Mouse (Mus musculus) hindbrain, embryonic 12.5 days (tissue): Measurements from ENCODE around the gene Slc36a3. TPM values are rescaled to one million over a fixed set of nuclear protein-coding genes. Genes with fewer than 3 reads are reported as not detected.

Experiments used
- ATAC-seq: fragments of 200-750 bp; cut with Nextera tagmentation; 2 replicates; pipeline ENCODE4 v1.8.0; 2017; ENCODE audit warnings: moderate TSS enrichment; ENCODE audit not compliant: low FRiP score
- H3K27ac ChIP-seq: fragments of 300-500 bp; sonication (generic); 2 replicates; pipeline ENCODE4 v1.5.1; 2016; ENCODE audit warnings: mild to moderate bottlenecking
- H3K27me3 ChIP-seq: fragments of 300-500 bp; sonication (generic); 2 replicates; pipeline ENCODE4 v1.6.1; 2016; ENCODE audit warnings: mild to moderate bottlenecking
- H3K36me3 ChIP-seq: fragments of 300-500 bp; sonication (generic); 2 replicates; pipeline ENCODE4 v1.6.1; 2016; ENCODE audit warnings: mild to moderate bottlenecking
- H3K4me1 ChIP-seq: fragments of 300-500 bp; sonication (generic); 2 replicates; pipeline ENCODE4 v1.6.1; 2016
- H3K4me2 ChIP-seq: fragments of 300-500 bp; sonication (generic); replicated peaks from 2 replicates; pipeline ENCODE4 v1.6.1; 2016; ENCODE audit warnings: mild to moderate bottlenecking
- H3K4me3 ChIP-seq: fragments of 300-500 bp; sonication (generic); 2 replicates; pipeline ENCODE4 v1.5.1; 2016; ENCODE audit warnings: mild to moderate bottlenecking
- H3K9ac ChIP-seq: fragments of 300-500 bp; sonication (generic); 2 replicates; pipeline ENCODE4 v1.6.1; 2016; ENCODE audit warnings: mild to moderate bottlenecking, moderate library complexity
- H3K9me3 ChIP-seq: fragments of 300-500 bp; sonication (generic); replicated peaks from 2 replicates; pipeline ENCODE4 v1.6.1; 2016; ENCODE audit warnings: mild to moderate bottlenecking
- WGBS: fragments of 180-500 bp; shearing (Covaris S2); methylation state at CpG from one replicate; pipeline ENCODE4 v1.1.7; 2016; 5-methylcytosine and 5-hydroxymethylcytosine counted together
- polyA plus RNA-seq: library from polyadenylated mRNA; unstranded; fragments of >200 nt; fragmentation: Nextera tagmentation; extraction: Ambion mirVana; gene quantifications from 2 replicates; pipeline ENCODE4 v1.2.1, GENCODE M21; 2016

Gene Slc36a3
- polyA plus RNA-seq, 1 experiment from 2014 or later, result not detected

DNA sequence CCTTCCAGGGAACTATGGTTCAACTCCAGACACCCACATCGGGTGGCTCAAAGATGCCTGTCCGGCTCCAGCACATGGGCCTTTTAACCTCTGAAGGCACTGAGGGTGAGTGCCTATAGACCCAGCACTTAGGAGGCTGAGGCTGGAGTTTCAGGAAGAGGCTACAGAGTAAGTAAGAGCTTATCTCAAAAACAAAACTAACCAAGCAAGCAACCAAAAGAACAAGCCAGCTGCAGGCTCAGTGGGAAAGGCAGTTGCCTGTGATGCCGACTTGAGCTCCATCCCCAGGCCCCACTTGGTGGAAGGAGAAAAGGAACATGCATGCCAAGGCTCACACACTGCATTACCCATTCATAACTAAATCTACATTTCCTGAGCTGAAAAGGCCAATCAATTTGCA, 73.0 kb downstream of the Slc36a3 start:
- WGBS, result 43% methylated on average over 3 of the region's 3 CpGs
- Histone ChIP-seq H3K4me1 (peaks cover 10% of the 10 kb centered on the region), H3K9ac (no peak overlapping the region), H3K4me2 (peak overlapping the region; percentile 88), H3K4me3 (no peak overlapping the region), H3K36me3 (no peaks in the 10 kb centered on the region), H3K9me3 (no peaks in the 10 kb centered on the region), H3K27ac (no peak overlapping the region), H3K27me3 (peaks cover 24% of the 10 kb centered on the region)
- no peak for ATAC-seq

DNA sequence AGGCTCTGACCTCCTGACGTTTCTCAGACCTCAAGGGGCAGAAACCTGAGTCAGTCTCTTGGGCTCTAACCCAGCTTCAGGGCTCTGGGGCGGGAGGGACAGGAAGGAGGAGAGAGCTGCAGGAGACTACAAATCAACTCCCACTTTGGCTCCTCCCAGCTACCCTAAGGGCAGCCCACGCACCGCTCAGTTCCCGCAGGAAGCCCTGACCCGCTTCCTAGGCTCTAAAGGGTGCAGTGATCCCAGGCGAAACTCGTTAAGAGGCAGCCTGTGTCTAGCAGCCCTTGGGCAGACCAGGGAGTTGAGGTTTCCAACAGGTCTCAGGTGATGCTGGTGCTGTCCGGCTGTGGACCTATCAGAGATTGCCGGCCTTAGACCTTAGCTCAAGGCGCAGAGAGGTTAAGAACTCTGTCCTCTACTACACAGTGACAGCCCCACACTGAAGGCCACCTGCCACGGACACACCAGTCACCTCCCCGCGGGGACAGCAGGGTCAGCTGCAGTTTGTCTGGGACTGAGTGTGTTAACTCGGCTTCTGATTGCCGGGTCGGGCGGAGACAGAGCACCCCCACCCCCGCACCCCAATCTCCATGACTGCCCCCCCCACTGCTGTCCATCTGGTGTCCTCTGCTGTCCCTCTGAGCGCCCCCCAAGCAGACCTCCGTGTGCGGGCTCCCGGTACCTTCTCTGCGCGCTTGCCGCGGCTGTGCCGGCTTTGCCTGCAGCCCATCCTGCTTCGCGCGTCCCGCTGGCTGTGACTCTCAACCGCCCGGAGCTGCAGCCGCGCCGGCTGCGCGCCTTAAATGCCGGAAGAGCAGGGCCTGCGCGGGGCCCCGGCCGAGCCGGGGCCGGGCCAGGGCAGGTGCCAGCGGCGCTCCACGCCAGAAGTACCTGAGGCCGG, 73.9 kb downstream of the Slc36a3 start, which contains the start of gene Ccdc69:
Ccdc69 (minus strand) TSS at position 801 of the 901 bp plus-strand sequence.
- Histone ChIP-seq H3K4me2 (peak within 1 kb of the TSS; percentile 88), H3K9me3 (no peaks in the 10 kb centered on the region), H3K27me3 (peaks cover 24% of the 10 kb centered on the region), H3K36me3 (no peaks in the 10 kb centered on the region), H3K4me3 (peak within 1 kb of the TSS; percentile 41), H3K27ac (no peak within 1 kb of the TSS), H3K4me1 (peaks cover 10% of the 10 kb centered on the region), H3K9ac (peak within 1 kb of the TSS; percentile 51)
- peak; percentile 64; the same call in 1 of the 2 replicates for ATAC-seq
- WGBS, result under 1% methylated on average over 50 of the region's 50 CpGs

DNA sequence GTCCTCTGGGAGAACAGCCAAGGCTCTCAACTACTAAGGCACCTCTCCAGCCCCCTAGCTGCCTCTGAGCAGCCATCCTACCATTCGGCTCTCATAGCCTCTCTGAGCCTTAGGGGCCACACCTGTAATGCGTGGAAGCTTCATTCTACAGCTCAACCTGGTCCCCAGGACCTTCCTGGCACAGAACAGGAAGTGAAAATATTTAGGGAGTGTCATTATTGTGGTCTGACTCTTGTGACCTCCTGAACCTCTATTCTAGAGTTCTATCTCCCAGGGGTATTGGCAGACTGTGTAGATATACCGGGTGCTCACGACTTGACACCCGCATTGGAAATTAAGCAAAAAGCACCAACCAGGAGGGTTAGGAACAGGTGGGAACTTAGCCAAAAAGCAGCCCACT, 75.3 kb downstream of the Slc36a3 start:
- peaks cover 10% of the 10 kb centered on the region for H3K4me1 ChIP-seq
- WGBS, result 92% methylated on average over 5 of the region's 5 CpGs
- no peak overlapping the region for H3K9ac ChIP-seq
- ATAC-seq, result no peak
- no peak overlapping the region for H3K27ac ChIP-seq
- H3K36me3 ChIP-seq, result no peaks in the 10 kb centered on the region
- H3K9me3 ChIP-seq, result no peaks in the 10 kb centered on the region
- no peak overlapping the region for H3K4me2 ChIP-seq
- peaks cover 24% of the 10 kb centered on the region for H3K27me3 ChIP-seq
- no peak overlapping the region for H3K4me3 ChIP-seq

DNA sequence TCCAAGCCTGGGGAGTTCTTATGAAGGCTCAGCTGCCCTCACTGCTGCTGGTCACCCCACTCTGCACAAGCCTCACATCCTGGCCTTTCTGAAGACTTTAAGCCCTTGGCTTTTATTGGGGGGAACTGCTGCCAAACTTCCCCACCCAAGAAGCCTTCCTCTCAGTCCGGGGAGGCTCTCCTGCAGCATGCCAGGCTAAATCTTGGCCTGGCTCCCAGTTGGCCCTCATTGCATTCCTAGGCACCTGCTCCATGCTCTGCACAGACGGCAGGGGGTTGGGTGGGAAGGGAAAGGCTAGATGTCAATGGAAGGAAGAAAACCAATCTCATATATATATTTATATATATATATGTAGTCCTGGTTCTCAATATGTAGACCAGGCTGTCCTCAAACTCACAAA, 75.9 kb downstream of the Slc36a3 start:
- no peaks in the 10 kb centered on the region for H3K36me3 ChIP-seq
- peaks cover 24% of the 10 kb centered on the region for H3K27me3 ChIP-seq
- H3K27ac ChIP-seq, result no peak overlapping the region
- H3K4me2 ChIP-seq, result no peak overlapping the region
- no peaks in the 10 kb centered on the region for H3K9me3 ChIP-seq
- H3K9ac ChIP-seq, result no peak overlapping the region
- H3K4me1 ChIP-seq, result peaks cover 10% of the 10 kb centered on the region
- ATAC-seq, result no peak
- 71% methylated on average over 2 of the region's 2 CpGs for WGBS
- no peak overlapping the region for H3K4me3 ChIP-seq

Other genes with a start within 250 kb of the Slc36a3 start
- gene Gpx3, start 249.3 kb downstream of the Slc36a3 start, polyA plus RNA-seq, result 67.5 and 68.6 TPM in 2 replicates
- gene Tnip1, start 188.8 kb downstream of the Slc36a3 start, polyA plus RNA-seq, result 19.0 and 20.8 TPM in 2 replicates
- 121 and 140 TPM in 2 replicates for gene Anxa6, start 118.3 kb downstream of the Slc36a3 start, polyA plus RNA-seq
- 0.49 and 0.60 TPM in 2 replicates for gene Ccdc69, start 73.6 kb downstream of the Slc36a3 start, polyA plus RNA-seq
- gene Gm2a, start 53.6 kb downstream of the Slc36a3 start, polyA plus RNA-seq, result 15.4 and 15.5 TPM in 2 replicates
- gene Slc36a2, start 33.4 kb upstream of the Slc36a3 start, polyA plus RNA-seq, result 0.40 and 0.52 TPM in 2 replicates
- gene Slc36a1, start 52.6 kb upstream of the Slc36a3 start, polyA plus RNA-seq, result 1.5 and 2.3 TPM in 2 replicates
- 0.07 and 0.10 TPM in 2 replicates for gene Fat2, start 184.9 kb upstream of the Slc36a3 start, polyA plus RNA-seq